Mouse (Mus musculus) spleen, adult 2 months (tissue): ENCODE data around the gene Tbc1d24.

ENCODE experiments used
- CTCF ChIP-seq: fragments of 200-500 bp; IDR thresholded peaks from 2 replicates; pipeline ENCODE4 v1.5.1; 2011; ENCODE audit warnings: mild to moderate bottlenecking, inconsistent platforms; ENCODE audit not compliant: insufficient read depth, insufficient read length, insufficient replicate concordance; ENCODE audit errors: extremely low read depth
- POLR2A ChIP-seq: fragments of 200-500 bp; IDR thresholded peaks from 2 replicates; pipeline ENCODE4 v1.6.1; 2011; ENCODE audit warnings: low read depth, low read length, inconsistent platforms

- TF ChIP-seq CTCF = no peak
- no peak for TF ChIP-seq POLR2A
These were observed 12.1 kb downstream of the Tbc1d24 start for GRCm38 (mm10) chr17:24193268-24193667.
